Mouse (Mus musculus) erythroblast, embryonic 14.5 days (primary cell): ENCODE results near the gene Cdc42ep4. TPM values are rescaled to one million over a fixed set of nuclear protein-coding genes. Genes with fewer than 3 reads are reported as not detected.

Experiments
- H3K27me3 ChIP-seq: 2 replicates; pipeline ENCODE4 v1.6.1; 2012; ENCODE audit warnings: inconsistent platforms; ENCODE audit not compliant: control insufficient read depth
- H3K36me3 ChIP-seq: 2 replicates; pipeline ENCODE4 v1.6.1; 2012; ENCODE audit warnings: mild to moderate bottlenecking, inconsistent platforms; ENCODE audit not compliant: control insufficient read depth
- H3K4me1 ChIP-seq: 2 replicates; pipeline ENCODE4 v1.6.1; 2012; ENCODE audit warnings: inconsistent platforms; ENCODE audit not compliant: control insufficient read depth
- H3K4me3 ChIP-seq: replicated peaks from 2 replicates; pipeline ENCODE3; 2012; ENCODE audit warnings: moderate library complexity, mild to moderate bottlenecking, inconsistent platforms
- H3K9me3 ChIP-seq: 2 replicates; pipeline ENCODE4 v1.6.1; 2012; ENCODE audit warnings: low read length, inconsistent platforms, mixed read lengths; ENCODE audit not compliant: control insufficient read depth
- GATA1 ChIP-seq: IDR thresholded peaks from 2 replicates; pipeline ENCODE4 v1.6.1; 2012; ENCODE audit warnings: low read length, inconsistent platforms, mixed read lengths
- TAL1 ChIP-seq: IDR thresholded peaks from 3 replicates; pipeline ENCODE4 v1.6.1; 2012; ENCODE audit warnings: low read length, inconsistent platforms, mixed read lengths
- polyA plus RNA-seq: library from polyadenylated mRNA; stranded (reverse); fragments of >175 nt; gene quantifications from 2 replicates; pipeline ENCODE4 v1.2.3, GENCODE M21; 2012

Gene Cdc42ep4
- polyA plus RNA-seq, 1 experiment: 7.3 TPM

- H3K4me1 ChIP-seq: peaks cover 44% of the 10 kb centered on the region
- H3K36me3 ChIP-seq: no peaks in the 10 kb centered on the region
- no peak overlapping the region for H3K4me3 ChIP-seq
- no peaks in the 10 kb centered on the region for H3K9me3 ChIP-seq
- TF ChIP-seq GATA1 (no peak), TAL1 (no peak)
- H3K27me3 ChIP-seq: peaks cover 16% of the 10 kb centered on the region
Measured at GRCm38 (mm10) chr11:113766284-113766985, 14.8 kb upstream of the Cdc42ep4 start.

- no peaks in the 10 kb centered on the region for H3K36me3 ChIP-seq
- TF ChIP-seq GATA1: no peak
- no peak for TF ChIP-seq TAL1
- no peak overlapping the region for H3K4me3 ChIP-seq
- peaks cover 47% of the 10 kb centered on the region for H3K4me1 ChIP-seq
- H3K27me3 ChIP-seq: peaks cover 26% of the 10 kb centered on the region
- H3K9me3 ChIP-seq: no peaks in the 10 kb centered on the region
Measured at GRCm38 (mm10) chr11:113764132-113764849, 12.6 kb upstream of the Cdc42ep4 start.

DNA sequence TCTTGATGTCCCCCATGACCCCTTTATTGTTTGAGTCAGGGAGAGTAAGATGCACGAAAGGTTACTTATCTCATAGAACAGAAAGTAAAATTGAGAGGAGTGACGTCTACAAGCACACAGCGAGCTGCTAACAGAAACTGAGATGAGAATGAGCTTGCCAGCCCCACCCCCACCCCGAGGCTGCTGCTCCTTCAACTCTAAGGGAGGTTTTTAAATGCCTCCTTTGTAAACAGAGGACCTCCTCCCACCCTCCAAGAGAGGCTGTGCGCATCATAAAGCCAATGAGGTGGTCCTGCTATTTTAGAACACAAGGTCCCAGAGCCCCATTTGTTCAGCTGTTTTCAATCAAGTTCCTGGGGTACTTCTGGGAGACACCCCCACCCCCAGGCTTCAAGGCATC, 11.8 kb upstream of the Cdc42ep4 start:
- Histone ChIP-seq H3K4me1 (peaks cover 51% of the 10 kb centered on the region), H3K4me3 (no peak overlapping the region), H3K36me3 (no peaks in the 10 kb centered on the region), H3K27me3 (peaks cover 26% of the 10 kb centered on the region), H3K9me3 (no peaks in the 10 kb centered on the region)
- TF ChIP-seq GATA1 (no peak), TAL1 (no peak)

- Histone ChIP-seq H3K4me1 (peaks cover 45% of the 10 kb centered on the region), H3K9me3 (no peaks in the 10 kb centered on the region), H3K4me3 (no peak overlapping the region), H3K27me3 (peaks cover 23% of the 10 kb centered on the region), H3K36me3 (no peaks in the 10 kb centered on the region)
- TF ChIP-seq GATA1: no peak
- no peak for TF ChIP-seq TAL1
Measured at GRCm38 (mm10) chr11:113762136-113762797, 10.6 kb upstream of the Cdc42ep4 start.

GRCm38 (mm10) chr11:113761646-113762045, 10.0 kb upstream of the Cdc42ep4 start:
- Histone ChIP-seq H3K9me3 (no peaks in the 10 kb centered on the region), H3K27me3 (peaks cover 21% of the 10 kb centered on the region), H3K4me1 (peaks cover 38% of the 10 kb centered on the region), H3K4me3 (no peak overlapping the region), H3K36me3 (no peaks in the 10 kb centered on the region)
- no peak for TF ChIP-seq GATA1
- no peak for TF ChIP-seq TAL1

GRCm38 (mm10) chr11:113760476-113760875, 8.8 kb upstream of the Cdc42ep4 start:
- no peaks in the 10 kb centered on the region for H3K36me3 ChIP-seq
- H3K4me1 ChIP-seq: peaks cover 33% of the 10 kb centered on the region

GRCm38 (mm10) chr11:113758851-113759250, 7.2 kb upstream of the Cdc42ep4 start:
- H3K9me3 ChIP-seq: no peaks in the 10 kb centered on the region
- H3K36me3 ChIP-seq: no peaks in the 10 kb centered on the region
- TF ChIP-seq TAL1: no peak
- no peak for TF ChIP-seq GATA1
- H3K27me3 ChIP-seq: peaks cover 21% of the 10 kb centered on the region
- no peak overlapping the region for H3K4me3 ChIP-seq
- peaks cover 20% of the 10 kb centered on the region for H3K4me1 ChIP-seq

More at GRCm38 (mm10) chr11:113760476-113760875, 8.8 kb upstream of the Cdc42ep4 start:
- peaks cover 21% of the 10 kb centered on the region for H3K27me3 ChIP-seq
- no peak overlapping the region for H3K4me3 ChIP-seq
- TF ChIP-seq TAL1 (no peak), GATA1 (no peak)
- H3K9me3 ChIP-seq: no peaks in the 10 kb centered on the region

DNA sequence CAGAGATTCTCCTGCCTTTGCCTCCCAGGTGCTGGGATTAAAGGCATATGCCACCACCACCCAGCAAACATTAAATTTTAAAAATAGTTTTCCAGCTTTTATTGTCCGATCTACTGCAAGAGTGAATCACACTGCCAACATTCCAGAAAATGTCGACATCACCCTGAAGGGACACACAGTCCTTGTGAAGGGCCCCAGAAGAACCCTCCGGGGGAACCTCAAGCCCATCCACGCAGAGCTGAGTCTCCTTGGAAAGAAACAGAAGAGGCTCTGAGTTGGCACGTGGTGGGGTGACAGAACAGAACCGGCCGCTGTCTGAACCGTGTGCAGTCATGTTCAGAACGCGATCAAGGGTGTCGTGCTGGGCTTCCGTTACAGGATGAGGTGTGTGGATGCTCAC, 4.9 kb upstream of the Cdc42ep4 start:
- H3K4me1 ChIP-seq: peaks cover 23% of the 10 kb centered on the region
- TF ChIP-seq GATA1: no peak
- no peak for TF ChIP-seq TAL1
- H3K9me3 ChIP-seq: no peaks in the 10 kb centered on the region
- H3K27me3 ChIP-seq: peaks cover 16% of the 10 kb centered on the region
- no peaks in the 10 kb centered on the region for H3K36me3 ChIP-seq
- no peak overlapping the region for H3K4me3 ChIP-seq

DNA sequence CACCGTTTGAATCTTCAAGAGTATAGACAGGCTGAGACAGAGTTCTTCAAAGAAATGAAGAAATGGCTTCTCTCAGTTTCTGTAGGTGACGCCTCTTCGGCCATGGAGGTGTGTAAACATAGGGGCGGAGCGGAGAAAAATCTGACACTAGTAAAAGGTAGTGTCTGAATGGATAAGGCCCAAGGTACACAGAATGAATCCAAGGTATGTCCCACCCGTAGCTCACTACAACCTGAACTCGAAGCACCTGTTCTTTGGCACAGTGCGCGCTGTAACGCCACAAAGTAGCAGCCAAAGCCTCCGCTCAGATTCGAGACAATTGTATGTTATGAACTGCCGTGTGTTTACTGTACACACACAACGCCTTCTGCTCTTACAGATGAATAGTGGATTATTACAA, 4.2 kb upstream of the Cdc42ep4 start:
- Histone ChIP-seq H3K36me3 (no peaks in the 10 kb centered on the region), H3K9me3 (no peaks in the 10 kb centered on the region), H3K27me3 (peaks cover 11% of the 10 kb centered on the region), H3K4me1 (peaks cover 28% of the 10 kb centered on the region), H3K4me3 (no peak overlapping the region)
- TF ChIP-seq TAL1: no peak
- TF ChIP-seq GATA1: no peak
